Mouse (Mus musculus): ENCODE measurements around the gene Chga. TPM values are rescaled to one million over a fixed set of nuclear protein-coding genes. Genes with fewer than 3 reads are reported as not detected.
A peak's percentile ranks its signal among the peaks of the same experiment; 100 is the strongest.

The Chga gene
- polyA plus RNA-seq, 1 experiment from 2014 or later = 102 TPM

GRCm38 (mm10) chr12:102602255-102603041, 47.7 kb downstream of the Chga start:
- Histone ChIP-seq H3K9ac (replicated peaks) (peak overlapping the region; percentile 13; the same call in 1 of the 2 replicates), H3K27me3 (no peaks in the 10 kb centered on the region), H3K4me2 (replicated peaks) (0 out of 2 replicates have a peak overlapping the region, but pooled peaks have one; percentile 7), H3K9me3 (no peaks in the 10 kb centered on the region), H3K27ac (replicated peaks) (peak overlapping the region; percentile 75), H3K36me3 (0 out of 2 replicates have a peak, but pooled peaks cover 14% of the 10 kb centered on the region), H3K4me1 (peaks cover 29% of the 10 kb centered on the region), H3K4me3 (no peak overlapping the region)
- WGBS = 62% methylated on average over 9 of the region's 9 CpGs
- peak; percentile 60 for ATAC-seq (replicated peaks)

DNA sequence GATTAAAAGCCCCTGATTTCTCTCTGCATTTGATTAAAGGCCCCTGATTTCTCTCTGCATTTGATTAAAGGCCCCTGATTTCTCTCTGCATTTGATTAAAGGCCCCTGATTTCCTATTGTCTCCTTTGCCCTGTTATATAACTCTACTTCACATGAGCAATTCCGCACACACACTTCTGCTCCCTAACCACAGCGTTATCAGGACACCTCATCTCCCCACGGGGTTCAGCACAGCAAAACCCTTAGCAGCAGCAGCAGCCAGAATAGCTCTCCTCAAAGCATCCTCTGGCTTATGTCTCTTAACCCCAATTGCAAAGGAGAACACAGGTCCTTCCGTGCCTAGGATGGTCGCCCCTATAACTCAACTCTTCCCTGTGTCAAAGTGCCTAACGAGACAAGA, 50.8 kb downstream of the Chga start:
- no peak overlapping the region for H3K27ac ChIP-seq (replicated peaks)
- peaks cover 33% of the 10 kb centered on the region for H3K4me1 ChIP-seq
- WGBS = 87% methylated on average over 6 of the region's 6 CpGs
- no peak overlapping the region for H3K9ac ChIP-seq (replicated peaks)
- H3K4me3 ChIP-seq = no peak overlapping the region
- 0 out of 2 replicates have a peak, but pooled peaks cover 10% of the 10 kb centered on the region for H3K36me3 ChIP-seq
- no peaks in the 10 kb centered on the region for H3K9me3 ChIP-seq
- H3K4me2 ChIP-seq (replicated peaks) = no peak overlapping the region
- no peak for ATAC-seq (replicated peaks)
- no peaks in the 10 kb centered on the region for H3K27me3 ChIP-seq

- no peaks in the 10 kb centered on the region for H3K27me3 ChIP-seq
- H3K9me3 ChIP-seq = no peaks in the 10 kb centered on the region
- H3K4me2 ChIP-seq (replicated peaks) = no peak overlapping the region
- 0 out of 2 replicates have a peak, but pooled peaks cover 10% of the 10 kb centered on the region for H3K36me3 ChIP-seq
- WGBS = 94% methylated on average over 8 of the region's 8 CpGs
- peaks cover 22% of the 10 kb centered on the region for H3K4me1 ChIP-seq
- H3K27ac ChIP-seq (replicated peaks) = no peak overlapping the region
- no peak overlapping the region for H3K9ac ChIP-seq (replicated peaks)
- no peak for ATAC-seq (replicated peaks)
- no peak overlapping the region for H3K4me3 ChIP-seq
Measured at GRCm38 (mm10) chr12:102607066-102607465, 52.3 kb downstream of the Chga start.

DNA sequence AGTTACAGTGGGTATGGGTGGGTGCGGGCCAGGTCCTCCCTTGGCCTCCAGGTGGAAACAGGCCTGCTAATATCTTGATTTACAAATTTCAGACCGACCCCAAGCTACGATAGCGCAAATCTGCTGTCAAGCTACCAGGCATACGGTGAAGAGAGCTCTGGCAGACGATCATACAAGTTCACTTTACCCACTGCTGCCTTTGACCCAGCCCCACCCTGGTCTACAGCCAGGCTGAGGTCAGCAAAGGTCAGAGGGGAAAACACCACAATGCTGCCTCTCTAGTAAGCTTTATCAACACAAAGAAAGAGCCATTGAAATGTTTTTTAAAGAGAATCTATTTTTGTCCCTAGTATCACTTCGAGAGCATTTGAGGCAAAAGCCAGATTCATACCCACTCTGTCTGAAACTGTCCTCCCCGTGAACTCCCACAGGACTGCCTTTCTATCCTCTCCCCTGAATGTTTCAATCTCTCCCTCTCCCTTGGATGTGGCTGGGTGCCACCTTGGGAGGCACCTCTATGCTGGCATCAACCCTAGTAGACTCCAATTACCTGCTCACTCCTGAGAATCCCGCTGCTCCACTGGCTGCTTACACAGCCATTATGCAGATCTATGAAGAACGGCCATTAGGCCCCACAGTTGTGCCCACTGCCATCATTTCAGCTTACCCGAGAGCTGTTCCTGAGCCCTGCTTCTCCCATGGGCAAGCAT, 53.2 kb downstream of the Chga start:
- Histone ChIP-seq H3K36me3 (0 out of 2 replicates have a peak, but pooled peaks cover 10% of the 10 kb centered on the region), H3K27ac (replicated peaks) (no peak overlapping the region), H3K9me3 (no peaks in the 10 kb centered on the region), H3K4me3 (no peak overlapping the region), H3K9ac (replicated peaks) (no peak overlapping the region), H3K4me1 (peaks cover 13% of the 10 kb centered on the region), H3K4me2 (replicated peaks) (no peak overlapping the region), H3K27me3 (no peaks in the 10 kb centered on the region)
- 76% methylated on average over 11 of the region's 11 CpGs for WGBS
- no peak for ATAC-seq (replicated peaks)

- ATAC-seq (replicated peaks) = no peak
- H3K9ac ChIP-seq (replicated peaks) = no peak overlapping the region
- no peak overlapping the region for H3K4me3 ChIP-seq
- H3K27ac ChIP-seq (replicated peaks) = no peak overlapping the region
- H3K4me1 ChIP-seq = peaks cover 10% of the 10 kb centered on the region
- H3K4me2 ChIP-seq (replicated peaks) = no peak overlapping the region
- H3K9me3 ChIP-seq = no peaks in the 10 kb centered on the region
- H3K27me3 ChIP-seq = no peaks in the 10 kb centered on the region
- H3K36me3 ChIP-seq = no peaks in the 10 kb centered on the region
- 91% methylated on average over 8 of the region's 8 CpGs for WGBS
Measured at GRCm38 (mm10) chr12:102610927-102611326, 56.2 kb downstream of the Chga start.

GRCm38 (mm10) chr12:102612431-102612830, 57.7 kb downstream of the Chga start:
- ATAC-seq (replicated peaks) = peak; percentile 30; the same call in 1 of the 2 replicates
- Histone ChIP-seq H3K27ac (replicated peaks) (no peak overlapping the region), H3K36me3 (no peaks in the 10 kb centered on the region), H3K4me2 (replicated peaks) (no peak overlapping the region), H3K9ac (replicated peaks) (no peak overlapping the region), H3K4me1 (peaks cover 13% of the 10 kb centered on the region), H3K27me3 (no peaks in the 10 kb centered on the region), H3K4me3 (no peak overlapping the region), H3K9me3 (no peaks in the 10 kb centered on the region)
- 96% methylated on average over 1 of the region's 1 CpGs for WGBS

DNA sequence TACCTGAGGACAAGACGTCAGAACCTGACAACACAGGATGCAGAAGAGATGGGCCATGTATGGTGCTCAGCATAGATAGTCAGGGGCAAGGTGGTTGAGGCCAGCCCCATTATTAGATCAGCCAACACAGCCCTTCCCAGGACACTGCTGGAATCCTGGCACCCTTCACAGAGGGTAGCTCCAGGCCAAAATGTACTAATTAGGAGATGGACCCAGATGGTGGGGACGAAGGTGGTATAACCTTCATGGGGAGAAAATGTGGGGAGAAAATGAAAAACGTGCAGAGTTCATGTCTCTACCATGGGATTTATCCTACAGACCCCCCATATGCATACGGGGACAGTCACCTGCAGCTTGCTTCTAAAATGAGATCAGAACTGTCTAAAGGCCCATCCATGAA, 58.6 kb downstream of the Chga start:
- H3K36me3 ChIP-seq = no peaks in the 10 kb centered on the region
- ATAC-seq (replicated peaks) = no peak
- H3K27ac ChIP-seq (replicated peaks) = no peak overlapping the region
- H3K4me3 ChIP-seq = no peak overlapping the region
- H3K27me3 ChIP-seq = no peaks in the 10 kb centered on the region
- no peak overlapping the region for H3K9ac ChIP-seq (replicated peaks)
- H3K4me1 ChIP-seq = peaks cover 19% of the 10 kb centered on the region
- 88% methylated on average over 4 of the region's 4 CpGs for WGBS
- no peak overlapping the region for H3K4me2 ChIP-seq (replicated peaks)
- H3K9me3 ChIP-seq = no peaks in the 10 kb centered on the region

Other genes starting within 250 kb of the Chga start
- 67.3 and 73.1 TPM in 2 replicates for gene Lgmn, start 115.2 kb upstream of the Chga start, polyA plus RNA-seq (2015; fragmentation: Nextera tagmentation; extraction: Ambion mirVana)
- gene Golga5, start 85.8 kb upstream of the Chga start, polyA plus RNA-seq (2015; fragmentation: Nextera tagmentation; extraction: Ambion mirVana) = 32.0 and 32.4 TPM in 2 replicates
- 58.7 and 59.1 TPM in 2 replicates for gene Itpk1, start 150.0 kb downstream of the Chga start, polyA plus RNA-seq (2015; fragmentation: Nextera tagmentation; extraction: Ambion mirVana)
- gene Moap1, start 188.7 kb downstream of the Chga start, polyA plus RNA-seq (2015; fragmentation: Nextera tagmentation; extraction: Ambion mirVana) = 48.9 and 53.2 TPM in 2 replicates
- 11.4 and 12.7 TPM in 2 replicates for gene Tmem251, start 188.8 kb downstream of the Chga start, polyA plus RNA-seq (2015; fragmentation: Nextera tagmentation; extraction: Ambion mirVana)
- not detected in 2 replicates for gene Gm28051, start 202.8 kb downstream of the Chga start, polyA plus RNA-seq (2015; fragmentation: Nextera tagmentation; extraction: Ambion mirVana)
- 42.4 and 45.4 TPM in 2 replicates for gene Gon7, start 202.8 kb downstream of the Chga start, polyA plus RNA-seq (2015; fragmentation: Nextera tagmentation; extraction: Ambion mirVana)
- gene Ubr7, start 203.0 kb downstream of the Chga start, polyA plus RNA-seq (2015; fragmentation: Nextera tagmentation; extraction: Ambion mirVana) = 41.1 and 43.0 TPM in 2 replicates
- 37.6 and 37.8 TPM in 2 replicates for gene Gm20604, start 203.7 kb downstream of the Chga start, polyA plus RNA-seq (2015; fragmentation: Nextera tagmentation; extraction: Ambion mirVana)

Data from forebrain, embryonic 15.5 days (tissue).